9 mouse cellular contexts compared by ENCODE assay signal in genomic region chr8:126582509-126582908, GRCm38 (mm10). TPM values are rescaled to one million over a fixed set of nuclear protein-coding genes. Genes with fewer than 3 reads are reported as not detected.
A peak's percentile ranks its signal among the peaks of the same experiment; 100 is the strongest.
DNase-seq lines count a peak whose midpoint lies in the region; ATAC-seq and TF ChIP-seq lines count a peak whose summit lies in the region.
"Had no signal": no experiment of that assay in that cellular context is flagged by ENCODE, and none has a peak within 500 bp of the region (broad histone marks: within the 10 kb centered on the region; RNA-seq: fewer than 3 reads in every experiment).

No protein-coding gene starts in this region.

- no peaks in the 10 kb centered on the region for H3K36me3 ChIP-seq in testis, adult 2 months (ENCODE audit: control insufficient read depth, insufficient read depth, low read length)
- no peaks in the 10 kb centered on the region for H3K36me3 ChIP-seq in intestine, embryonic 16.5 days (ENCODE audit: control insufficient read depth, insufficient read depth, low read length)
- H3K36me3 ChIP-seq in liver, embryonic 12.5 days = peaks cover 17% of the 10 kb centered on the region
- H3K36me3 ChIP-seq in neural tube, embryonic 13.5 days = peaks cover 13% of the 10 kb centered on the region

- H3K9ac ChIP-seq in intestine, embryonic 16.5 days (ENCODE audit: low read depth, low read length) = no peak overlapping the region
- H3K9ac ChIP-seq in liver, embryonic 12.5 days = no peak overlapping the region
- H3K9ac ChIP-seq in neural tube, embryonic 13.5 days = no peak overlapping the region

- no peak overlapping the region for H3K4me2 ChIP-seq in intestine, embryonic 16.5 days (ENCODE audit: low read depth, low read length)
- no peak overlapping the region for H3K4me2 ChIP-seq in liver, embryonic 12.5 days
- H3K4me2 ChIP-seq in neural tube, embryonic 13.5 days = no peak overlapping the region

- peaks cover 9% of the 10 kb centered on the region for H3K4me1 ChIP-seq in testis, adult 2 months (ENCODE audit: control insufficient read depth, insufficient read depth, low read length)
- H3K4me1 ChIP-seq in intestine, embryonic 16.5 days (ENCODE audit: control insufficient read depth, insufficient read depth, low read length) = peaks cover 36% of the 10 kb centered on the region
- H3K4me1 ChIP-seq in liver, embryonic 12.5 days = peaks cover 50% of the 10 kb centered on the region
- peaks cover 50% of the 10 kb centered on the region for H3K4me1 ChIP-seq in neural tube, embryonic 13.5 days (replicated peaks)

- intact Hi-C loops in gastrocnemius, postnatal 14 days (cut with DNase I; ENCODE audit: low total_unique reads) = no loop called here

- TF ChIP-seq CTCF in testis, adult 2 months (IDR thresholded peaks at IDR 0.05; ENCODE audit: control insufficient read depth, insufficient read depth, insufficient replicate concordance, low read depth, low read length) = peak; percentile 44; the same call in 1 of the 2 replicates
- TF ChIP-seq CTCF in brain, embryonic 14.5 days (IDR thresholded peaks at IDR 0.05; ENCODE audit: borderline replicate concordance, extremely low read depth, insufficient read depth, insufficient read length) = peak; percentile 56

- WGBS in intestine, embryonic 16.5 days = 49% methylated on average over 6 of the region's 6 CpGs
- WGBS in liver, embryonic 12.5 days (ENCODE audit: insufficient replicate concordance) = 21% methylated on average over 6 of the region's 6 CpGs
- 41% methylated on average over 6 of the region's 6 CpGs for WGBS in neural tube, embryonic 13.5 days

- no peak for DNase-seq in testis, postnatal 14 days (ENCODE audit: low spot score)
- no peak for DNase-seq in brain, embryonic 14.5 days (ENCODE audit: low read depth)
- DNase-seq in gastrocnemius, postnatal 14 days = peak; percentile 69
- DNase-seq in thymus, postnatal 25 days = peak; percentile 89

- no peak overlapping the region for H3K27ac ChIP-seq in testis, adult 2 months (ENCODE audit: control insufficient read depth, insufficient read depth, low read depth, low read length)
- H3K27ac ChIP-seq in intestine, embryonic 16.5 days (ENCODE audit: low read length) = peak overlapping the region; percentile 98; the same call in 1 of the 2 replicates
- peak overlapping the region; percentile 89 for H3K27ac ChIP-seq in liver, embryonic 12.5 days
- H3K27ac ChIP-seq in neural tube, embryonic 13.5 days (replicated peaks) = 0 out of 2 replicates have a peak overlapping the region, but pooled peaks have one; percentile 88

- no peaks in the 10 kb centered on the region for H3K27me3 ChIP-seq in testis, adult 2 months (ENCODE audit: control insufficient read depth, insufficient read depth, low read length)
- no peaks in the 10 kb centered on the region for H3K27me3 ChIP-seq in intestine, embryonic 16.5 days (replicated peaks; ENCODE audit: control insufficient read depth, insufficient read depth, low read length)
- H3K27me3 ChIP-seq in liver, embryonic 12.5 days (replicated peaks) = no peaks in the 10 kb centered on the region
- H3K27me3 ChIP-seq in neural tube, embryonic 13.5 days = no peaks in the 10 kb centered on the region

- no peaks in the 10 kb centered on the region for H3K9me3 ChIP-seq in intestine, embryonic 16.5 days (ENCODE audit: control insufficient read depth, low read length)
- H3K9me3 ChIP-seq in liver, embryonic 12.5 days (replicated peaks) = 0 out of 2 replicates have a peak, but pooled peaks cover 4% of the 10 kb centered on the region
- H3K9me3 ChIP-seq in neural tube, embryonic 13.5 days = no peaks in the 10 kb centered on the region

- ATAC-seq in intestine, embryonic 16.5 days = no peak
- peak; percentile 59; the same call in 1 of the 2 replicates for ATAC-seq in liver, embryonic 12.5 days
- ATAC-seq in neural tube, embryonic 13.5 days (ENCODE audit: low read depth) = no peak

- no peak overlapping the region for H3K4me3 ChIP-seq in testis, adult 2 months (ENCODE audit: control insufficient read depth, low read depth, low read length)
- no peak overlapping the region for H3K4me3 ChIP-seq in intestine, embryonic 16.5 days (ENCODE audit: low read length)
- no peak overlapping the region for H3K4me3 ChIP-seq in liver, embryonic 12.5 days
- no peak overlapping the region for H3K4me3 ChIP-seq in neural tube, embryonic 13.5 days
- H3K4me3 ChIP-seq: myocyte had no signal

- no peak for TF ChIP-seq POLR2A in testis, adult 2 months (IDR thresholded peaks at IDR 0.05; ENCODE audit: control insufficient read depth, low read depth, low read length)
- TF ChIP-seq POLR2A in brain, embryonic 14.5 days (IDR thresholded peaks at IDR 0.05; ENCODE audit: borderline replicate concordance, extremely low read depth, insufficient read depth, insufficient read length, poor library complexity, severe bottlenecking) = no peak

RNA-seq across cellular contexts. Expression of gene Irf2bp2, which starts 11.3 kb away (rescaled TPM):
- polyA plus RNA-seq in testis, adult 2 months (2012; rRNA removed) = 3.3 and 3.8 TPM in 2 replicates
- 37.3 and 39.6 TPM in 2 replicates for polyA plus RNA-seq in brain, embryonic 14.5 days (2012; rRNA removed)
- total RNA-seq in gastrocnemius, postnatal 14 days (2021) = 10 to 100 TPM; 38.7 to 45.5 TPM
- 11.5 and 11.9 TPM in 2 replicates for polyA plus RNA-seq in intestine, embryonic 16.5 days (2015; fragmentation: Nextera tagmentation; extraction: Ambion mirVana)
- 5.5 and 5.6 TPM in 2 replicates for polyA plus RNA-seq in liver, embryonic 12.5 days (2016; fragmentation: Nextera tagmentation; extraction: Ambion mirVana)
- 8.6 and 9.7 TPM in 2 replicates for polyA plus RNA-seq in neural tube, embryonic 13.5 days (2015; fragmentation: Nextera tagmentation; extraction: Ambion mirVana)

Comparison
In these comparisons a context has a peak if more than half of its experiments do, and no peak if none do; other contexts are left out.
1. DNase-seq: peak in gastrocnemius, postnatal 14 days (single experiment) and thymus, postnatal 25 days (single experiment); none in testis, postnatal 14 days (single experiment) and brain, embryonic 14.5 days (single experiment).